Mouse (Mus musculus): ENCODE results near the gene Rnf114.

GRCm38 (mm10) chr2:167529935-167530513 is 37.6 kb downstream of the Rnf114 start:
- TF ChIP-seq CTCF (IDR thresholded peaks at IDR 0.05; ENCODE audit: low read depth), result no peak
- TF ChIP-seq EP300 (IDR thresholded peaks at IDR 0.05; ENCODE audit: low read depth), result no peak
